Mouse (Mus musculus): Measurements from ENCODE around the gene Igsf11. TPM values are rescaled to one million over a fixed set of nuclear protein-coding genes. Genes with fewer than 3 reads are reported as not detected.
A peak's percentile ranks its signal among the peaks of the same experiment; 100 is the strongest.
"Not testable (repeated sequence)": the region's sequence is repeated elsewhere in the genome, so short reads cannot be mapped to it uniquely, and the experiment has no call there.

The Igsf11 gene
- total RNA-seq, 2 experiments from 2014 or later, result 17.1 to 23.9 TPM

GRCm38 (mm10) chr16:38982508-38983236 is 90.2 kb downstream of the Igsf11 start:
- DNase-seq, result no peak

GRCm38 (mm10) chr16:38983850-38984249 is 91.4 kb downstream of the Igsf11 start:
- DNase-seq, result not testable (repeated sequence)

GRCm38 (mm10) chr16:38985411-38985810 is 92.9 kb downstream of the Igsf11 start:
- DNase-seq, result peak; percentile 67

GRCm38 (mm10) chr16:38986410-38986809 is 93.9 kb downstream of the Igsf11 start:
- no peak for DNase-seq

GRCm38 (mm10) chr16:38993711-38994110 is 101.2 kb downstream of the Igsf11 start:
- no peak for DNase-seq

- DNase-seq, result no peak
Measured at GRCm38 (mm10) chr16:38998496-38999258, 106.2 kb downstream of the Igsf11 start.

GRCm38 (mm10) chr16:38999298-38999697 is 106.8 kb downstream of the Igsf11 start:
- DNase-seq, result no peak

GRCm38 (mm10) chr16:39006978-39007377 is 114.5 kb downstream of the Igsf11 start:
- DNase-seq, result no peak

- no peak for DNase-seq
Measured at GRCm38 (mm10) chr16:39019449-39019848, 127.0 kb downstream of the Igsf11 start.

- DNase-seq, result no peak
Measured at GRCm38 (mm10) chr16:39025989-39026736, 133.7 kb downstream of the Igsf11 start.

- no peak for DNase-seq
Measured at GRCm38 (mm10) chr16:39031350-39031749, 138.9 kb downstream of the Igsf11 start.

GRCm38 (mm10) chr16:39037257-39037656 is 144.8 kb downstream of the Igsf11 start:
- no peak for DNase-seq

GRCm38 (mm10) chr16:39044381-39044780 is 151.9 kb downstream of the Igsf11 start:
- no peak for DNase-seq

GRCm38 (mm10) chr16:39048889-39049288 is 156.4 kb downstream of the Igsf11 start:
- DNase-seq, result peak; percentile 62

GRCm38 (mm10) chr16:39052971-39053370 is 160.5 kb downstream of the Igsf11 start:
- DNase-seq, result peak; percentile 85

- no peak for DNase-seq
Measured at GRCm38 (mm10) chr16:39053779-39054178, 161.3 kb downstream of the Igsf11 start.

GRCm38 (mm10) chr16:39056061-39056460 is 163.6 kb downstream of the Igsf11 start:
- DNase-seq, result peak; percentile 54

- peak; percentile 8 for DNase-seq
Measured at GRCm38 (mm10) chr16:39056961-39057360, 164.5 kb downstream of the Igsf11 start.

- DNase-seq, result no peak
Measured at GRCm38 (mm10) chr16:39058869-39059268, 166.4 kb downstream of the Igsf11 start.

GRCm38 (mm10) chr16:39062596-39062995 is 170.1 kb downstream of the Igsf11 start:
- peak; percentile 47 for DNase-seq

GRCm38 (mm10) chr16:39065576-39065975 is 173.1 kb downstream of the Igsf11 start:
- no peak for DNase-seq

GRCm38 (mm10) chr16:39071431-39071830 is 179.0 kb downstream of the Igsf11 start:
- DNase-seq, result no peak
